Mouse (Mus musculus): ENCODE data around the gene Pced1a. TPM values are rescaled to one million over a fixed set of nuclear protein-coding genes. Genes with fewer than 3 reads are reported as not detected.
"Not testable (repeated sequence)": the region's sequence is repeated elsewhere in the genome, so short reads cannot be mapped to it uniquely, and the experiment has no call there.

Pced1a gene
- polyA plus RNA-seq, 1 experiment from 2014 or later, result 9.0 TPM

GRCm38 (mm10) chr2:130383205-130383604 lies 41.3 kb downstream of the Pced1a start:
- H3K36me3 ChIP-seq (replicated peaks; ENCODE audit: control insufficient read depth, insufficient read depth), result no peaks in the 10 kb centered on the region
- DNase-seq (ENCODE audit: low spot score) (no peak), ATAC-seq (ENCODE audit: low FRiP score) (no peak)
- no peak overlapping the region for H3K9ac ChIP-seq
- H3K4me3 ChIP-seq (replicated peaks; ENCODE audit: low read length), result no peak overlapping the region
- no peak overlapping the region for H3K27ac ChIP-seq
- H3K4me2 ChIP-seq (replicated peaks), result no peak overlapping the region
- 56% methylated on average over 3 of the region's 3 CpGs for WGBS
- H3K27me3 ChIP-seq (ENCODE audit: control insufficient read depth, insufficient read depth, low read length), result no peaks in the 10 kb centered on the region
- no peaks in the 10 kb centered on the region for H3K9me3 ChIP-seq (ENCODE audit: control insufficient read depth, low read length)
- no peaks in the 10 kb centered on the region for H3K4me1 ChIP-seq (replicated peaks; ENCODE audit: control insufficient read depth, insufficient read depth, low read length)

GRCm38 (mm10) chr2:130374951-130375350 lies 49.5 kb downstream of the Pced1a start:
- Histone ChIP-seq H3K27me3 (ENCODE audit: control insufficient read depth, insufficient read depth, low read length) (no peaks in the 10 kb centered on the region), H3K4me1 (replicated peaks; ENCODE audit: control insufficient read depth, insufficient read depth, low read length) (no peaks in the 10 kb centered on the region), H3K27ac (no peak overlapping the region), H3K4me2 (replicated peaks) (no peak overlapping the region), H3K9ac (no peak overlapping the region), H3K4me3 (replicated peaks; ENCODE audit: low read length) (no peak overlapping the region), H3K9me3 (ENCODE audit: control insufficient read depth, low read length) (no peaks in the 10 kb centered on the region), H3K36me3 (replicated peaks; ENCODE audit: control insufficient read depth, insufficient read depth) (no peaks in the 10 kb centered on the region)
- DNase-seq (ENCODE audit: low spot score) (no peak), ATAC-seq (ENCODE audit: low FRiP score) (no peak)
- WGBS, result 77% methylated on average over 4 of the region's 4 CpGs

GRCm38 (mm10) chr2:130373026-130373425 lies 51.5 kb downstream of the Pced1a start:
- H3K9ac ChIP-seq; H3K4me1 ChIP-seq (replicated peaks; ENCODE audit: control insufficient read depth, insufficient read depth, low read length); ATAC-seq (ENCODE audit: low FRiP score); H3K9me3 ChIP-seq (ENCODE audit: control insufficient read depth, low read length); DNase-seq (ENCODE audit: low spot score); H3K27ac ChIP-seq; H3K27me3 ChIP-seq (ENCODE audit: control insufficient read depth, insufficient read depth, low read length); H3K36me3 ChIP-seq (replicated peaks; ENCODE audit: control insufficient read depth, insufficient read depth); H3K4me3 ChIP-seq (replicated peaks; ENCODE audit: low read length); H3K4me2 ChIP-seq (replicated peaks): not testable (repeated sequence)
- 48% methylated on average over 1 of the region's 1 CpGs for WGBS

GRCm38 (mm10) chr2:130367386-130367785 lies 57.1 kb downstream of the Pced1a start:
- no peak overlapping the region for H3K9ac ChIP-seq
- no peak for ATAC-seq (ENCODE audit: low FRiP score)
- WGBS, result 68% methylated on average over 4 of the region's 4 CpGs

More at GRCm38 (mm10) chr2:130367386-130367785, 57.1 kb downstream of the Pced1a start:
- Histone ChIP-seq H3K4me2 (replicated peaks) (no peak overlapping the region), H3K9me3 (ENCODE audit: control insufficient read depth, low read length) (no peaks in the 10 kb centered on the region), H3K27me3 (ENCODE audit: control insufficient read depth, insufficient read depth, low read length) (peaks cover 23% of the 10 kb centered on the region), H3K4me3 (replicated peaks; ENCODE audit: low read length) (no peak overlapping the region), H3K27ac (no peak overlapping the region), H3K4me1 (replicated peaks; ENCODE audit: control insufficient read depth, insufficient read depth, low read length) (0 out of 2 replicates have a peak, but pooled peaks cover 5% of the 10 kb centered on the region), H3K36me3 (replicated peaks; ENCODE audit: control insufficient read depth, insufficient read depth) (no peaks in the 10 kb centered on the region)
- DNase-seq (ENCODE audit: low spot score), result no peak

Other genes starting within 250 kb of the Pced1a start
- 296 and 309 TPM in 2 replicates for gene Snrpb, start 245.3 kb downstream of the Pced1a start, polyA plus RNA-seq (2014; fragmentation: Nextera tagmentation; extraction: Ambion mirVana)
- gene Tmc2, start 229.5 kb downstream of the Pced1a start, polyA plus RNA-seq (2014; fragmentation: Nextera tagmentation; extraction: Ambion mirVana), result not detected in 2 replicates
- 220 and 244 TPM in 2 replicates for gene Nop56, start 150.3 kb downstream of the Pced1a start, polyA plus RNA-seq (2014; fragmentation: Nextera tagmentation; extraction: Ambion mirVana)
- gene Idh3b, start 140.2 kb downstream of the Pced1a start, polyA plus RNA-seq (2014; fragmentation: Nextera tagmentation; extraction: Ambion mirVana), result 184 and 194 TPM in 2 replicates
- gene Ebf4, start 129.5 kb downstream of the Pced1a start, polyA plus RNA-seq (2014; fragmentation: Nextera tagmentation; extraction: Ambion mirVana), result 4.4 and 4.5 TPM in 2 replicates
- 22.8 and 23.8 TPM in 2 replicates for gene Cpxm1, start 27.1 kb downstream of the Pced1a start, polyA plus RNA-seq (2014; fragmentation: Nextera tagmentation; extraction: Ambion mirVana)
- 0.35 TPM in 1 of 2 replicates, not detected in the other for gene Gm28372, start 19.5 kb downstream of the Pced1a start, polyA plus RNA-seq (2014; fragmentation: Nextera tagmentation; extraction: Ambion mirVana)
- 0.72 TPM in 1 of 2 replicates, not detected in the other for gene 1700020A23Rik, start 19.4 kb downstream of the Pced1a start, polyA plus RNA-seq (2014; fragmentation: Nextera tagmentation; extraction: Ambion mirVana)
- not detected in 2 replicates for gene Tmem239, start 18.2 kb downstream of the Pced1a start, polyA plus RNA-seq (2014; fragmentation: Nextera tagmentation; extraction: Ambion mirVana)
- 75.9 and 91.3 TPM in 2 replicates for gene Vps16, start 362 bp downstream of the Pced1a start, polyA plus RNA-seq (2014; fragmentation: Nextera tagmentation; extraction: Ambion mirVana)
- 158 and 171 TPM in 2 replicates for gene Ptpra, start 25.6 kb upstream of the Pced1a start, polyA plus RNA-seq (2014; fragmentation: Nextera tagmentation; extraction: Ambion mirVana)
- gene Mrps26, start 139.0 kb upstream of the Pced1a start, polyA plus RNA-seq (2014; fragmentation: Nextera tagmentation; extraction: Ambion mirVana), result 96.8 and 107 TPM in 2 replicates
- 0.87 TPM in 1 of 2 replicates, not detected in the other for gene Oxt, start 151.5 kb upstream of the Pced1a start, polyA plus RNA-seq (2014; fragmentation: Nextera tagmentation; extraction: Ambion mirVana)
- gene Avp, start 157.9 kb upstream of the Pced1a start, polyA plus RNA-seq (2014; fragmentation: Nextera tagmentation; extraction: Ambion mirVana), result not detected in 2 replicates
- 11.5 and 12.8 TPM in 2 replicates for gene Fastkd5, start 205.3 kb upstream of the Pced1a start, polyA plus RNA-seq (2014; fragmentation: Nextera tagmentation; extraction: Ambion mirVana)
- 9.7 and 12.6 TPM in 2 replicates for gene Ubox5, start 205.3 kb upstream of the Pced1a start, polyA plus RNA-seq (2014; fragmentation: Nextera tagmentation; extraction: Ambion mirVana)
- 5.3 and 5.7 TPM in 2 replicates for gene Lzts3, start 218.1 kb upstream of the Pced1a start, polyA plus RNA-seq (2014; fragmentation: Nextera tagmentation; extraction: Ambion mirVana)
- gene Ddrgk1, start 240.0 kb upstream of the Pced1a start, polyA plus RNA-seq (2014; fragmentation: Nextera tagmentation; extraction: Ambion mirVana), result 62.5 and 65.3 TPM in 2 replicates
- gene Itpa, start 242.9 kb upstream of the Pced1a start, polyA plus RNA-seq (2014; fragmentation: Nextera tagmentation; extraction: Ambion mirVana), result 115 and 116 TPM in 2 replicates

All from hindbrain, embryonic 14.5 days (tissue).